ENCODE assay signal across 13 mouse cellular contexts in the genomic region with DNA sequence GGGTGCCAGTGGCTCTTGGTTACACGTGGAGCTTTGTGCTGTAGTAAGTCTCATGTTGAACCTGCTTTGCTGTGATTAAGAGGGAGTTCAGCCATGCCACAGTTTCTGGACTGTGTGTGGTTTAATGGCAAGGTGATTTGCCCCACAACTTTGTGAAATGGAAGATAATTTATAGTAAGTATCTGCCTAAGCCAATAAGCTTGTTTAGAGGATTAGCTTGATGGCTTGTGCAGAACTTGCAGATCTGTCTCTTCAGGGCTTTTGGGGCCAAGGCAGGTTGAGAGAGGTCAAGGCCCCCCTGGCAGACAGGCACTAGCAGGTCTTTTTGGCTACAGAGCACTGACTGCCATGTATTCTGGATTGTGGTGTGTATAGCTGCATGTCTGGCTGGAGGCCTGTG. TPM values are rescaled to one million over a fixed set of nuclear protein-coding genes. Genes with fewer than 3 reads are reported as not detected.
A peak's percentile ranks its signal among the peaks of the same experiment; 100 is the strongest.
DNase-seq lines count a peak whose midpoint lies in the region.
"Had no signal": no experiment of that assay in that cellular context is flagged by ENCODE, and none has a peak within 500 bp of the region (broad histone marks: within the 10 kb centered on the region; RNA-seq: fewer than 3 reads in every experiment).

No protein-coding gene starts in this region.

- DNase-seq in fat pad, adult 2 months (ENCODE audit: extremely low read depth, low read depth, low spot score) = peak; percentile 46
- DNase-seq in gonadal fat pad, adult 2 months (ENCODE audit: low read depth) = peak; percentile 13
- peak; percentile 1 for DNase-seq in retina, embryonic 14.5 days (ENCODE audit: low spot score)
- DNase-seq in retina, postnatal 7 days (ENCODE audit: low read depth, low spot score) = peak; percentile 50
- no peak for DNase-seq in right cerebral cortex, postnatal 14 days
- no peak for DNase-seq in left cerebral cortex, adult 9 months (ENCODE audit: low spot score in 2 of 2)
- no peak for DNase-seq in embryo, embryonic 9.5 days (ENCODE audit: extremely low spot score)
- DNase-seq: adrenal gland, adult 2 months; adrenal gland, postnatal 10 days; adrenal gland, postnatal 25 days; cerebellum, adult 11 months; cerebellum, adult 8-10 months; embryo, embryonic 11 days had no signal

RNA-seq across cellular contexts. Expression of gene Ap2a2, which starts 35.0 kb away (rescaled TPM):
- polyA plus RNA-seq in gonadal fat pad, adult 2 months (2012; rRNA removed) = 49.2 and 64.8 TPM in 2 replicates

RNA-seq across cellular contexts. Expression of gene Chid1, which starts 57.3 kb away (rescaled TPM):
- 61.9 and 69.0 TPM in 2 replicates for polyA plus RNA-seq in gonadal fat pad, adult 2 months (2012; rRNA removed)

RNA-seq across cellular contexts. Expression of gene Muc6, which starts 58.1 kb away (rescaled TPM):
- 0.01 and 0.08 TPM in 2 replicates for polyA plus RNA-seq in gonadal fat pad, adult 2 months (2012; rRNA removed)

Comparison
In these comparisons a context has a peak if more than half of its experiments do, and no peak if none do; other contexts are left out.
1. DNase-seq: peak in fat pad, adult 2 months (single experiment), gonadal fat pad, adult 2 months (single experiment), retina, embryonic 14.5 days (single experiment) and retina, postnatal 7 days (single experiment); none in right cerebral cortex, postnatal 14 days (single experiment), left cerebral cortex, adult 9 months (0 of 2) and embryo, embryonic 9.5 days (single experiment).